Mouse (Mus musculus) spleen, adult 2 months (tissue): ENCODE data around the gene Tmem125. TPM values are rescaled to one million over a fixed set of nuclear protein-coding genes. Genes with fewer than 3 reads are reported as not detected.
A peak's percentile ranks its signal among the peaks of the same experiment; 100 is the strongest.
"Not testable (repeated sequence)": the region's sequence is repeated elsewhere in the genome, so short reads cannot be mapped to it uniquely, and the experiment has no call there.

ENCODE experiments used
- DNase-seq, 2 experiments: peaks; one replicate each; pipeline versions ENCODE4 v3.0.0 to v3.0.0-alpha.2; 2012 to 2021; ENCODE audit warnings: low spot score in 2 of 2, low read depth in 1 of 2
- H3K27ac ChIP-seq: fragments of 200-500 bp; 2 replicates; pipeline ENCODE4 v1.5.1; 2012; ENCODE audit warnings: low read length, inconsistent platforms; ENCODE audit not compliant: insufficient read depth
- H3K27me3 ChIP-seq: fragments of 200-500 bp; 2 replicates; pipeline ENCODE4 v1.6.1; 2012; ENCODE audit warnings: mild to moderate bottlenecking, moderate library complexity, low read length, inconsistent platforms; ENCODE audit not compliant: control insufficient read depth, insufficient read depth
- H3K36me3 ChIP-seq: fragments of 200-500 bp; 2 replicates; pipeline ENCODE4 v1.6.1; 2012; ENCODE audit warnings: mild to moderate bottlenecking, low read length, inconsistent platforms; ENCODE audit not compliant: control insufficient read depth, insufficient read depth
- H3K4me1 ChIP-seq: fragments of 200-500 bp; 2 replicates; pipeline ENCODE4 v1.6.1; 2011; ENCODE audit warnings: inconsistent platforms; ENCODE audit not compliant: control insufficient read depth, insufficient read depth, insufficient read length
- H3K4me3 ChIP-seq: fragments of 200-500 bp; 2 replicates; pipeline ENCODE4 v1.5.1; 2011; ENCODE audit warnings: mild to moderate bottlenecking, inconsistent platforms; ENCODE audit not compliant: insufficient read depth, insufficient read length; ENCODE audit errors: extremely low read depth
- CTCF ChIP-seq: fragments of 200-500 bp; IDR thresholded peaks from 2 replicates; pipeline ENCODE4 v1.5.1; 2011; ENCODE audit warnings: mild to moderate bottlenecking, inconsistent platforms; ENCODE audit not compliant: insufficient read depth, insufficient read length, insufficient replicate concordance; ENCODE audit errors: extremely low read depth
- POLR2A ChIP-seq: fragments of 200-500 bp; IDR thresholded peaks from 2 replicates; pipeline ENCODE4 v1.6.1; 2011; ENCODE audit warnings: low read depth, low read length, inconsistent platforms
- WGBS: fragments of 180-500 bp; shearing (Covaris S2); methylation state at CpG from one replicate; pipeline ENCODE4 v1.1.7; 2018; 5-methylcytosine and 5-hydroxymethylcytosine counted together
- polyA plus RNA-seq: library from polyadenylated mRNA; depleted of rRNA; stranded (reverse); fragments of >200 nt; gene quantifications from 2 replicates; pipeline ENCODE4 v1.2.3, GENCODE M21; 2012

Gene Tmem125
- polyA plus RNA-seq, 1 experiment, result 0.79 TPM

GRCm38 (mm10) chr4:118571441-118571840 is 27.6 kb upstream of the Tmem125 start:
- 53% methylated on average over 15 of the region's 15 CpGs for WGBS
- H3K27ac ChIP-seq, result no peak overlapping the region
- TF ChIP-seq CTCF (no peak), POLR2A (no peak)
- no peak overlapping the region for H3K4me3 ChIP-seq
- DNase-seq, result no peak
- H3K4me1 ChIP-seq, result no peaks in the 10 kb centered on the region
- H3K36me3 ChIP-seq, result no peaks in the 10 kb centered on the region
- no peaks in the 10 kb centered on the region for H3K27me3 ChIP-seq

GRCm38 (mm10) chr4:118569320-118569719 is 25.5 kb upstream of the Tmem125 start:
- DNase-seq, result no peak
- Histone ChIP-seq H3K27ac (no peak overlapping the region), H3K27me3 (no peaks in the 10 kb centered on the region), H3K4me1 (no peaks in the 10 kb centered on the region), H3K4me3 (no peak overlapping the region), H3K36me3 (no peaks in the 10 kb centered on the region)
- 89% methylated on average over 23 of the region's 23 CpGs for WGBS
- no peak for TF ChIP-seq CTCF
- TF ChIP-seq POLR2A, result no peak

GRCm38 (mm10) chr4:118568709-118569108 is 24.9 kb upstream of the Tmem125 start:
- 76% methylated on average over 10 of the region's 10 CpGs for whole genome bisulfite sequencing
- TF ChIP-seq POLR2A (no peak), CTCF (no peak)
- Histone ChIP-seq H3K27ac (no peak overlapping the region), H3K27me3 (no peaks in the 10 kb centered on the region), H3K4me1 (no peaks in the 10 kb centered on the region), H3K36me3 (no peaks in the 10 kb centered on the region), H3K4me3 (no peak overlapping the region)
- no peak for DNase-seq

- Histone ChIP-seq H3K27me3 (no peaks in the 10 kb centered on the region), H3K36me3 (no peaks in the 10 kb centered on the region), H3K27ac (no peak overlapping the region), H3K4me3 (no peak overlapping the region), H3K4me1 (no peaks in the 10 kb centered on the region)
- 32% methylated on average over 7 of the region's 7 CpGs for WGBS
- no peak for DNase-seq
- TF ChIP-seq POLR2A, result no peak
- peak; percentile 31; the same call in 1 of the 2 replicates for TF ChIP-seq CTCF
These were observed 22.4 kb upstream of the Tmem125 start for GRCm38 (mm10) chr4:118566161-118566676.

- TF ChIP-seq CTCF, result no peak
- no peak for TF ChIP-seq POLR2A
- 93% methylated on average over 3 of the region's 3 CpGs for WGBS
- no peak overlapping the region for H3K4me3 ChIP-seq
- H3K36me3 ChIP-seq, result no peaks in the 10 kb centered on the region
- no peaks in the 10 kb centered on the region for H3K27me3 ChIP-seq
- DNase-seq, result no peak
- no peak overlapping the region for H3K27ac ChIP-seq
- no peaks in the 10 kb centered on the region for H3K4me1 ChIP-seq
These were observed 21.1 kb upstream of the Tmem125 start for GRCm38 (mm10) chr4:118564926-118565279.

GRCm38 (mm10) chr4:118564062-118564925 is 20.4 kb upstream of the Tmem125 start:
- DNase-seq, result no peak
- Histone ChIP-seq H3K36me3 (no peaks in the 10 kb centered on the region), H3K4me3 (no peak overlapping the region), H3K4me1 (no peaks in the 10 kb centered on the region), H3K27me3 (no peaks in the 10 kb centered on the region), H3K27ac (no peak overlapping the region)
- TF ChIP-seq POLR2A (no peak), CTCF (no peak)
- WGBS, result 82% methylated on average over 13 of the region's 13 CpGs

- H3K4me1 ChIP-seq, result no peaks in the 10 kb centered on the region
- no peaks in the 10 kb centered on the region for H3K36me3 ChIP-seq
- H3K4me3 ChIP-seq, result no peak overlapping the region
- TF ChIP-seq POLR2A (no peak), CTCF (no peak)
- DNase-seq, result no peak
- no peak overlapping the region for H3K27ac ChIP-seq
- WGBS, result 85% methylated on average over 3 of the region's 3 CpGs
- H3K27me3 ChIP-seq, result no peaks in the 10 kb centered on the region
These were observed 9.3 kb upstream of the Tmem125 start for GRCm38 (mm10) chr4:118553039-118553649.

GRCm38 (mm10) chr4:118548130-118548480 is 4.3 kb upstream of the Tmem125 start:
- not testable (repeated sequence) for H3K4me1 ChIP-seq, H3K4me3 ChIP-seq, H3K36me3 ChIP-seq, H3K27me3 ChIP-seq, H3K27ac ChIP-seq
- DNase-seq, result peak; percentile 30 to 63
- WGBS, result 85% methylated on average over 10 of the region's 10 CpGs

- WGBS, result 87% methylated on average over 23 of the region's 23 CpGs
- not testable (repeated sequence) for H3K27me3 ChIP-seq
These were observed 3.7 kb upstream of the Tmem125 start for GRCm38 (mm10) chr4:118547424-118548129.

More at GRCm38 (mm10) chr4:118547424-118548129, 3.7 kb upstream of the Tmem125 start:
- H3K27ac ChIP-seq, H3K4me3 ChIP-seq, H3K36me3 ChIP-seq, H3K4me1 ChIP-seq: not testable (repeated sequence)
- DNase-seq, result peak in 1 of 2 experiments; percentile 67
